Mouse (Mus musculus): Measurements from ENCODE around the gene Acta1. TPM values are rescaled to one million over a fixed set of nuclear protein-coding genes. Genes with fewer than 3 reads are reported as not detected.
A peak's percentile ranks its signal among the peaks of the same experiment; 100 is the strongest.

The Acta1 gene
- total RNA-seq, 2 experiments from 2014 or later, result 284 to 359 TPM

DNA sequence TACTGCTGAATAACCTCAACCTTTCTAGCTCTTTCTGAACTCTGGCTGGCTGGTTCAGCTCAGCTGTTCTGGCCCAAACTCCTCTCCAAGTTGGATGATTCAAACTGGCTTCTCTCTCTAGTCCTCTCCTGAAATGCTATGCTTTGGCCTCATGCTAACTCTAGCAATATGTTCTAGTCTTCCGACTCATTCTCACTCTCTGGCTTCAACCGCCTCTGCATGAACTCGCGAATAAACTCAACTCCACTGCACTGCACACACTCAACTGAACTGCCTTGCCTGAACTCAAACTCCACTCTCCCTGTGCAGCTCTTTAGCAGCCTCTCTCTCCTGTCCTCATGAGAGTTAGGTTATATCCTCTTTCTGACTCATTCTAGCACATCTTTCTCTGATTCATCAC is 7.4 kb downstream of the Acta1 start:
- intact Hi-C loops (cut with DNase I), result no loop called here
- DNase-seq, result no peak

DNA sequence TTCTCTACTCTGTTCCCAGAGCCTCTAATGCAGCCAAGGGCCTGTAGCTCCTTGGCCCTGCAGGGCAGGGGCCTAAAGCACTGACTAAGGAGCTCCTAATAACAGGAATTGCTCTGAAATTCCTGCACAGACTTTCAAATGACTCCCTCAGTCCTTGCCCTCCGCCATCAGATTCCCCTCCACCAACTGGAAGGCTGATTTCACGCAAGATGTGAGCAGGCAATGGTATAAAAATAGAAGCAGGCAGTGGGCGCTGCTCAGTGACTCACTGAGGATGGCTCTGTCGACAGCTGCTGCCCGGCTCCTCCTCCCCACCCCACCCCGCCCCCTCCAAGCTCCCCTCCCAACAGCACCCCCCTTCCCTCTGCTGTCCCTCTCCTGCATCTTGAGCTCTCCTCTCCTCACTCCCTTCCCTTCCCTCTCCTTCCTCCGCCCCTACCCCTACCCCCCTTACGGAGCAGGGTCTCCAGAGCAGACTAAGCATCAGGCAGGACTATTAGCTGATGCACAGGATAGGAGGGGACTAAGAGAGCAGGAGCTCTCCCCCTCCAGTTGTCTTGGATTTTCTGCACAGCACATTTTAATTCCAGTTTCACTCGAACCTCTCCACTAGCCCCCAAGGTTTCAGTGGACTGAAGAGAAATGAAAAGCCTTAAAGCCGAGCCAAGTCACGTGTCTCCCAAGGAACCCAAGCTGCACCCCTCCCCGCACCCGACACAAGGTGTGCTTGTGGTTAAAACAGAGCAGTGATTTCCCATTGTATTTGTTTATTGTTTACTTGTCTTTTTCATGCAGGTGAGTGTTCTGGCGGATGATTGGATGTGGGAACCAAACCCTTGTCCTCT is 9.6 kb downstream of the Acta1 start:
- intact Hi-C loops (cut with DNase I), result no loop called here

DNA sequence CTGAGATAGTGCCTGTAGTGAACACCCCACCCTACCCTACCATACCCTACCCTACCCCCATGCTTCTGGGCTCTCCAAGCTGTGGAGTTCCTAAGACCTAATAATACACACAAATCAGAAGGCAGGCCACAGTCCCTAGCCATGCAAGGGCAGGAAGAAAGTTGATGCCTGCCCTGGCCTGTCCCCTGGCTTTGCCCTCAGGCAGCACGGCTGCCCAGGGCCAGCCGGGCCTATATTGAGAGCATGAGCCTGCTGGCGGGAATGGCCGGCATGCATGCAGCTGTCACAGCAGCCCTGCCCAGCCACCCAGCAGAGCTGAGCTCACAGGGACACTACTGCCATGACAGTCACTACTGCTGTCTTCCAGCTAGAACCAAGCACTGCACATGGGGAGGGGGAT is 11.5 kb downstream of the Acta1 start:
- intact Hi-C loops (cut with DNase I), result no loop called here
- DNase-seq, result no peak

More for the DNA sequence above, 9.6 kb downstream of the Acta1 start:
- DNase-seq, result no peak

GRCm38 (mm10) chr8:123882412-123882811 is 12.1 kb downstream of the Acta1 start:
- DNase-seq, result no peak
- intact Hi-C loops (cut with DNase I), result no loop called here

GRCm38 (mm10) chr8:123880821-123881350 is 13.7 kb downstream of the Acta1 start:
- intact Hi-C loops (cut with DNase I), result no loop called here
- no peak for DNase-seq

DNA sequence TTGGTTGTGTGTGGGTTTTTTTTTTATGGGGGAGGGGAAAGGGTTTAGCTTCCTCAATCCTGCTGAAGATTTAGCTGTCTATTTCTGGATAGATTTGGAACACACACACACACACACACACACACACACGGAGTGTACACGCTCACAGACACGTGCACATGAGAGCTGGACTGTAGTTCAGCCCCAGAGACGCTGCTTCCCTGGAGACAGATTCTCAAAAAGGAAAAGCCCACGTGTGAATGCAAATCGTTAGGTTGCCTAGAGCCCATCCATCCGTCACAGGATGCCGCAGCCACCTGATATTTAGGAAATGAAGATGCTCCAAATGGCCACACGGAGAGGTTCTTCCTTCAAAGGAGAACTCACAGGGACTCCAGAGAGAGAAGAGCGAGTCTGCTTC is 14.3 kb downstream of the Acta1 start:
- DNase-seq, result no peak
- intact Hi-C loops (cut with DNase I), result no loop called here

DNA sequence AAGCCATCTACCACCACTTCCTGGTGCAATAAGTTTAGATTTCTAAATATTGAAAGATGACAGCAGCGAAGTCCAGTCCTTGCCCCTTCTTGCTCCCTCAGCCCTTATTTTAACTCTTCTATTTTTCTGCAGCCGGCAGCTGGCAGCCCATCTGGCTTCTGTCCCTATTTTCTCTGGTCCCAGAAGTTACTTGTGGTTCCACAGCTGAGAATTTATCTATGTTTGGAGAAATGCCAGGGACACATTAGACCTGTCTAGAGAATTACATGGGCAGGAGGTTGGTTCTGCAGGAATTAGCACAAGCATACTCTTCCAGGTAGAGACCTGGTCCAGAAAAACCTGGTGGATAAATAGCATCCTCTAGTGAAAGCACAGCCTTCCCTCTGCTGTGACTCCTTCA is 16.7 kb downstream of the Acta1 start:
- no peak for DNase-seq
- intact Hi-C loops (cut with DNase I), result no loop called here

GRCm38 (mm10) chr8:123874324-123874723 is 20.2 kb downstream of the Acta1 start:
- DNase-seq, result no peak
- intact Hi-C loops (cut with DNase I), result no loop called here

- intact Hi-C loops (cut with DNase I), result no loop called here
- no peak for DNase-seq
Measured at GRCm38 (mm10) chr8:123873364-123873763, 21.2 kb downstream of the Acta1 start.

GRCm38 (mm10) chr8:123872048-123872447 is 22.5 kb downstream of the Acta1 start:
- DNase-seq, result peak; percentile 18 to 29
- intact Hi-C loops (cut with DNase I), result no loop called here

GRCm38 (mm10) chr8:123866971-123867370 is 27.6 kb downstream of the Acta1 start:
- intact Hi-C loops (cut with DNase I), result no loop called here

DNA sequence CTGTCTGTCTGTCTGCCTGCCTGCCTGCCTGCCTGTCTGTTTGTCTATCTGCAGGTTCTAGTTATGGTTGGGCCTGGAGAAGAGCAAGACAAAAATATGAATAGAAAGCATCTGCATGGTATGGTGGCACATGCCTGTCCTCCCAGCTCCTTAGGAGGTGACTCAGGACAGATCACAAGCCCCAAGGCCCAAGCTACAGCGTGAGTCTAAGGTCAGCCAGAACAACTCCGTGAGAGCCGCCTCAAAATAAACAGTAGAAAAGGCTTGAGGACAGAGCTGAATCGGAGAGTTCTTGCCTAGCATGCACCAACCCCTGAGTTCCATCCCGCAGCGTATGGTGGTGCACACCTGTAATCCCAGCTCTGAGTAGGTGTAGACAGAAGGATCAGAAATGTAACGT is 28.8 kb downstream of the Acta1 start:
- intact Hi-C loops (cut with DNase I), result no loop called here
- DNase-seq, result no peak

More at GRCm38 (mm10) chr8:123866971-123867370, 27.6 kb downstream of the Acta1 start:
- no peak for DNase-seq

- DNase-seq, result no peak
- intact Hi-C loops (cut with DNase I), result no loop called here
Measured at GRCm38 (mm10) chr8:123860386-123860785, 34.2 kb downstream of the Acta1 start.

DNA sequence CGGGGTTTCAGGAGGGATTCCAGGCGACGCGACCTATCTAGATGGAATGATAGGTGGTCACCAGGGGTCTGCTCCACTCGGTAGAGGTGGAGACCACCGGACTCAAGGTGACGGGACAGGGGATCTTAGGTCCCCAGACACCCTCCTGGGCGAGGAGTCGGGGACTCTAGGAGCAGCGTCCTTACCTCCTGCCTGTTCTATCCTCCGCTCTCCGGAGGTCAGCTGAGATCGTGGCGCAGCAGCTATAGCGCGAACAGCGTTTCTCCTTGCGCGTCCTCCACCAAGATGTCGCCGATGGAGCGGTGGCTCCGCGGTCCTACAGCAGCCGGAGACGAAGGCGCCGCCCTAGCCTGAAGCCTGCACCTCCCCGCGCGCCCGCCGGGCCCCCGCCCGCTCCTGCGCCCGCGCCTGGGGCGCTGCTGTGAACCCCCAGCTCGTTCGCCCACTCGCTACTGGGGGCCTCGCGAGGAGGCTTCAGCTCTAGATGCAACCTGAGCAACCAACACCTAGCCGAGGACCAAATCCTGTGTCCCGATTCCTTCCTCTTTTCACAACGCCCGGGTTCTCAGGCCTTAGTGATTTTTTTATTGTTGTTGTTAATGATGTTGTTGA is 34.8 kb downstream of the Acta1 start, which contains the start of gene Ccsap:
Ccsap (minus strand) TSS at position 562 of the 612 bp plus-strand sequence.
- peak; percentile 49 to 57 for DNase-seq
- intact Hi-C loops (cut with DNase I), result loop anchor here (2.0 kb wide), 1 partner anchor 25 kb away; no protein-coding TSS in a partner anchor

DNA sequence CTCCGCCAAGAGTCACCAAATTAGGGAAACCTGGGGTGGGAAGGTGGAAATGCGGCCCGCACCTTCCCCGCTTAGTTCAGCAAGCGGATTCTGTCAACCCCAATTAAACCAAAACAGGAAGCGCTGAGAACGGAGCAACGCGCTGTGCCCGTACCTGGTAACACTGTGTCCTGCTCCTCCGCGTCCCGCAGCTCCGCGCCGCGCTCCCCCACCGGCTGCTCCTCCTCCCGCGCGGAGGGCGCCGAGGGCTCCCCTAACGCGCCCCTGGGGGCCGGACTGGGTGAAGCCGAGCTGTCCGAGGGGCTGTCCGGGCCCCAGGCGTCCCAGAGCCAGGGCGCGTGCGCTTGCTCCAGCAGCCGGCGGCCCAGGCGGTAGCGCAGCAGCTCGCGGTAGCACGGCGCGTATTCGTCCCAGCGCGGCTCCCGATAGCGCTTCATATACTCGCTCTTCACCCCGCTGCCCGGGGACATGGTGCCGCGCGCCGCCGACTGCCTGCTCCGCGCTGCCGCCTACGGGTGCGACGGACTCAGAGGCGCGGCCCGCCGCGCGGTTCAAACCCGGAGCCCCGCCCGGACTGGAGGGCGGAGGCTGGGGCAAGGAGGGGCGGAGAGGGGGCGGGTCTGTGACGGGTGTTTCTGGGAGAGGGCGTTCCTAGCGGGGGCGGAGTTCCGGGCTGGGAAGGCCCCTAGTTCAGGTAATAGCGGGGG is 35.5 kb downstream of the Acta1 start:
- DNase-seq, result peak; percentile 93 to 94
- intact Hi-C loops (cut with DNase I), result loop anchor here (2.0 kb wide), 1 partner anchor 24 kb away; no protein-coding TSS in a partner anchor

DNA sequence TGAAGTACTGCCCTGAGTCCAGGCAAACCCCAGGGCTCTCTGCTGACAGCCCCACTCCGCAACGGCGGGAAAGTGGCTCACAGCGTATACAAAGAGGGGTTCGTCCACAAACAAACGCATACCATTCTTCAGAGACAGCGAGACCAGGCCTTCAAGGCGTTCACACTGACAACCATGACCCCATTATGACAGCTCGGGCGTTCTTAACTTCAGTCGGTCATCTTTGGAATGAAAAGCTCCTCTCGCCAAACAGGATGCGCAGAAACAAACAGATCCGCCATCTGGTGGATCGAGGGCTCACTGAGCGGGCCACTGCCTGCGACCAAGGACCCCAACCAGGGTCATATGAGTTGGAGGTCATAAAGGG is 36.0 kb downstream of the Acta1 start:
- intact Hi-C loops (cut with DNase I), result loop anchor here (2.0 kb wide), 1 partner anchor 24 kb away; no protein-coding TSS in a partner anchor
- peak in 1 of 2 experiments; percentile 16 for DNase-seq

GRCm38 (mm10) chr8:123857361-123857760 is 37.2 kb downstream of the Acta1 start:
- no peak for DNase-seq
- intact Hi-C loops (cut with DNase I), result no loop called here

GRCm38 (mm10) chr8:123854733-123855475 is 39.6 kb downstream of the Acta1 start:
- DNase-seq, result no peak
- intact Hi-C loops (cut with DNase I), result no loop called here

- no peak for DNase-seq
- intact Hi-C loops (cut with DNase I), result no loop called here
Measured at GRCm38 (mm10) chr8:123854252-123854651, 40.3 kb downstream of the Acta1 start.

DNA sequence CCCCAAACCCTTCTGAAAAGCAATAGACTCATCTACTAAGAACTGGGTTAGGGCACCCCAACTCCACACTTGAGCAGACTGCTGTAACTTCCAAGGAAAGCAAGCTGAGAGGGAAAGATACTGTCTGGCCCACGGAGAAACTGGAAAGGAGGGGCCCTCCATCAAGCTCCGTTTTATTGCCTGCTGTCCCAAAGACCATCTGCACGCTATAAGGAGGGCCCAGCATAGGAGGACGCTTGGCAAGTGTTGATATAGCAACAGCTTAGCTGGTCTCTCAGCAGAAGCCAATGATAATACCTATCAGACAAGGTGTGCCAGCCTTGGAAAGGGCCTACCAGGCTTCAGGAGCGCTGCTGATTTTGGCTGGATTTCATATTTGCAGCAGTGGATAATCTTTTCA is 43.0 kb downstream of the Acta1 start:
- DNase-seq, result no peak
- intact Hi-C loops (cut with DNase I), result no loop called here
